Mouse (Mus musculus) heart, embryonic 10.5 days (tissue): ENCODE results near the gene Stxbp1. TPM values are rescaled to one million over a fixed set of nuclear protein-coding genes. Genes with fewer than 3 reads are reported as not detected.
"Not testable (repeated sequence)": the region's sequence is repeated elsewhere in the genome, so short reads cannot be mapped to it uniquely, and the experiment has no call there.

Experiments used
- DNase-seq: peaks from one replicate; pipeline ENCODE4 v3.0.0-alpha.2; 2017; ENCODE audit warnings: low spot score
- H3K27ac ChIP-seq: fragments of 300-500 bp; sonication (generic); 2 replicates; pipeline ENCODE4 v1.5.1; 2016; ENCODE audit warnings: mild to moderate bottlenecking
- H3K27me3 ChIP-seq: fragments of 300-500 bp; sonication (generic); 2 replicates; pipeline ENCODE4 v1.6.1; 2016; ENCODE audit warnings: mild to moderate bottlenecking; ENCODE audit not compliant: poor library complexity, insufficient read depth, severe bottlenecking
- H3K36me3 ChIP-seq: fragments of 300-500 bp; sonication (generic); 2 replicates; pipeline ENCODE4 v1.6.1; 2016; ENCODE audit warnings: mild to moderate bottlenecking, moderate library complexity
- H3K4me1 ChIP-seq: fragments of 300-500 bp; sonication (generic); 2 replicates; pipeline ENCODE4 v1.6.1; 2016; ENCODE audit warnings: mild to moderate bottlenecking
- H3K4me3 ChIP-seq: fragments of 300-500 bp; sonication (generic); 2 replicates; pipeline ENCODE4 v1.5.1; 2016; ENCODE audit warnings: mild to moderate bottlenecking, moderate library complexity
- H3K9me3 ChIP-seq: fragments of 300-500 bp; sonication (generic); 2 replicates; pipeline ENCODE4 v1.6.1; 2016; ENCODE audit warnings: mild to moderate bottlenecking, moderate library complexity
- WGBS: fragments of 180-500 bp; shearing (Covaris S2); methylation state at CpG from one replicate; pipeline ENCODE4 v1.1.7; 2016; 5-methylcytosine and 5-hydroxymethylcytosine counted together
- polyA plus RNA-seq: library from polyadenylated mRNA; unstranded; fragments of >200 nt; fragmentation: Nextera tagmentation; extraction: Ambion mirVana; gene quantifications from 2 replicates; pipeline ENCODE4 v1.2.1, GENCODE M21; 2016

Gene Stxbp1
- polyA plus RNA-seq, 1 experiment from 2014 or later = 19.1 TPM

- Histone ChIP-seq H3K4me3 (no peak overlapping the region), H3K4me1 (peaks cover 13% of the 10 kb centered on the region), H3K9me3 (no peaks in the 10 kb centered on the region), H3K36me3 (no peaks in the 10 kb centered on the region), H3K27ac (no peak overlapping the region), H3K27me3 (no peaks in the 10 kb centered on the region; the same call in 1 of the 2 replicates)
- no peak for DNase-seq
- 67% methylated on average over 2 of the region's 2 CpGs for WGBS
These were observed 17.7 kb upstream of the Stxbp1 start for GRCm38 (mm10) chr2:32864755-32865154.

- no peaks in the 10 kb centered on the region for H3K36me3 ChIP-seq
- H3K4me1 ChIP-seq = peaks cover 2% of the 10 kb centered on the region
- no peak overlapping the region for H3K27ac ChIP-seq
- no peak for DNase-seq
- H3K4me3 ChIP-seq = no peak overlapping the region
- no peaks in the 10 kb centered on the region; the same call in 1 of the 2 replicates for H3K27me3 ChIP-seq
- no peaks in the 10 kb centered on the region for H3K9me3 ChIP-seq
- WGBS = 93% methylated on average over 3 of the region's 3 CpGs
These were observed 16.3 kb upstream of the Stxbp1 start for GRCm38 (mm10) chr2:32863317-32863716.

GRCm38 (mm10) chr2:32860799-32861198 is 13.8 kb upstream of the Stxbp1 start:
- Histone ChIP-seq H3K27ac (no peak overlapping the region), H3K4me1 (0 out of 2 replicates have a peak, but pooled peaks cover 4% of the 10 kb centered on the region), H3K36me3 (no peaks in the 10 kb centered on the region), H3K4me3 (no peak overlapping the region), H3K9me3 (no peaks in the 10 kb centered on the region), H3K27me3 (no peaks in the 10 kb centered on the region; the same call in 1 of the 2 replicates)
- no peak for DNase-seq
- 83% methylated on average over 8 of the region's 8 CpGs for WGBS

GRCm38 (mm10) chr2:32859622-32860012 is 12.6 kb upstream of the Stxbp1 start:
- H3K36me3 ChIP-seq = no peaks in the 10 kb centered on the region
- H3K4me1 ChIP-seq = peaks cover 8% of the 10 kb centered on the region; the same call in 1 of the 2 replicates
- H3K27me3 ChIP-seq = peaks cover 8% of the 10 kb centered on the region; the same call in 1 of the 2 replicates
- H3K4me3 ChIP-seq = no peak overlapping the region
- no peak overlapping the region for H3K27ac ChIP-seq
- no peaks in the 10 kb centered on the region for H3K9me3 ChIP-seq
- DNase-seq = no peak
- 71% methylated on average over 5 of the region's 5 CpGs for WGBS

- WGBS = 43% methylated on average over 10 of the region's 10 CpGs
- Histone ChIP-seq H3K4me1 (peaks cover 11% of the 10 kb centered on the region; the same call in 1 of the 2 replicates), H3K36me3 (no peaks in the 10 kb centered on the region), H3K27me3 (peaks cover 8% of the 10 kb centered on the region; the same call in 1 of the 2 replicates), H3K4me3 (no peak overlapping the region), H3K9me3 (no peaks in the 10 kb centered on the region), H3K27ac (no peak overlapping the region)
- DNase-seq = peak; percentile 88
These were observed 12.1 kb upstream of the Stxbp1 start for GRCm38 (mm10) chr2:32859010-32859621.

- DNase-seq = peak; percentile 91
- no peaks in the 10 kb centered on the region for H3K36me3 ChIP-seq
- no peak overlapping the region for H3K4me3 ChIP-seq
- no peaks in the 10 kb centered on the region for H3K9me3 ChIP-seq
- WGBS = 2% methylated on average over 7 of the region's 7 CpGs
- H3K4me1 ChIP-seq = peaks cover 12% of the 10 kb centered on the region; the same call in 1 of the 2 replicates
- H3K27me3 ChIP-seq = peaks cover 12% of the 10 kb centered on the region
- no peak overlapping the region for H3K27ac ChIP-seq
These were observed 10.5 kb upstream of the Stxbp1 start for GRCm38 (mm10) chr2:32857584-32857983.

- DNase-seq = no peak
- Histone ChIP-seq H3K36me3 (no peaks in the 10 kb centered on the region), H3K27ac (no peak overlapping the region), H3K27me3 (peaks cover 29% of the 10 kb centered on the region), H3K4me3 (no peak overlapping the region), H3K9me3 (no peaks in the 10 kb centered on the region), H3K4me1 (peaks cover 17% of the 10 kb centered on the region)
- 39% methylated on average over 5 of the region's 5 CpGs for WGBS
These were observed 8.9 kb upstream of the Stxbp1 start for GRCm38 (mm10) chr2:32855790-32856465.

GRCm38 (mm10) chr2:32855046-32855785 is 8.2 kb upstream of the Stxbp1 start:
- no peak for DNase-seq
- Histone ChIP-seq H3K9me3 (no peaks in the 10 kb centered on the region), H3K4me3 (no peak overlapping the region), H3K4me1 (peaks cover 17% of the 10 kb centered on the region), H3K36me3 (no peaks in the 10 kb centered on the region), H3K27me3 (peaks cover 33% of the 10 kb centered on the region), H3K27ac (no peak overlapping the region)
- 54% methylated on average over 7 of the region's 7 CpGs for WGBS

- H3K4me3 ChIP-seq = no peak overlapping the region
- H3K9me3 ChIP-seq = no peaks in the 10 kb centered on the region
- H3K27ac ChIP-seq = no peak overlapping the region
- no peaks in the 10 kb centered on the region for H3K36me3 ChIP-seq
- peak; percentile 94 for DNase-seq
- 7% methylated on average over 8 of the region's 8 CpGs for WGBS
- peaks cover 33% of the 10 kb centered on the region for H3K27me3 ChIP-seq
- peaks cover 17% of the 10 kb centered on the region for H3K4me1 ChIP-seq
These were observed 7.2 kb upstream of the Stxbp1 start for GRCm38 (mm10) chr2:32854206-32854605.

- WGBS = 66% methylated on average over 4 of the region's 4 CpGs
These were observed 6.7 kb upstream of the Stxbp1 start for GRCm38 (mm10) chr2:32853716-32854115.

GRCm38 (mm10) chr2:32852156-32852555 is 5.1 kb upstream of the Stxbp1 start:
- DNase-seq = no peak
- no peaks in the 10 kb centered on the region for H3K36me3 ChIP-seq
- H3K27ac ChIP-seq = no peak overlapping the region
- peaks cover 17% of the 10 kb centered on the region for H3K4me1 ChIP-seq
- peak overlapping the region; percentile 33; the same call in 1 of the 2 replicates for H3K4me3 ChIP-seq
- peaks cover 33% of the 10 kb centered on the region for H3K27me3 ChIP-seq
- 4% methylated on average over 20 of the region's 20 CpGs for WGBS
- no peaks in the 10 kb centered on the region for H3K9me3 ChIP-seq

More at GRCm38 (mm10) chr2:32853716-32854115, 6.7 kb upstream of the Stxbp1 start:
- not testable (repeated sequence) for H3K4me3 ChIP-seq, DNase-seq, H3K27ac ChIP-seq, H3K9me3 ChIP-seq, H3K36me3 ChIP-seq
- peaks cover 17% of the 10 kb centered on the region for H3K4me1 ChIP-seq
- H3K27me3 ChIP-seq = peaks cover 33% of the 10 kb centered on the region

- peak overlapping the region; percentile 89 for H3K4me3 ChIP-seq
- 37% methylated on average over 6 of the region's 6 CpGs for WGBS
- H3K9me3 ChIP-seq = no peaks in the 10 kb centered on the region
- peak overlapping the region; percentile 90 for H3K27ac ChIP-seq
- H3K36me3 ChIP-seq = no peaks in the 10 kb centered on the region
- peaks cover 19% of the 10 kb centered on the region for H3K27me3 ChIP-seq
- no peak for DNase-seq
- H3K4me1 ChIP-seq = peaks cover 22% of the 10 kb centered on the region
These were observed 400 bp upstream of the Stxbp1 start for GRCm38 (mm10) chr2:32847468-32847821.
